Mouse (Mus musculus): ENCODE results near the gene Cd81.

GRCm38 (mm10) chr7:143086366-143086765, 33.8 kb downstream of the Cd81 start:
- TF ChIP-seq POLR2A (IDR thresholded peaks at IDR 0.05; ENCODE audit: control insufficient read depth, low read depth, low read length) (no peak), CTCF (IDR thresholded peaks at IDR 0.05; ENCODE audit: control insufficient read depth, insufficient read depth, insufficient replicate concordance, low read depth, low read length) (peak; percentile 52; the same call in 1 of the 2 replicates)

All from testis, adult 2 months (tissue).